Mouse (Mus musculus): ENCODE measurements around the gene Cdc42bpg. TPM values are rescaled to one million over a fixed set of nuclear protein-coding genes. Genes with fewer than 3 reads are reported as not detected.

Gene Cdc42bpg
- polyA plus RNA-seq, 2 experiments: 0.32 to 2.1 TPM

- no peak for TF ChIP-seq EP300 (IDR thresholded peaks at IDR 0.05; ENCODE audit: low read depth)
- TF ChIP-seq CTCF (IDR thresholded peaks at IDR 0.05; ENCODE audit: low read depth): no peak
- no peaks in the 10 kb centered on the region for H3K27me3 ChIP-seq (ENCODE audit: control insufficient read depth, insufficient read depth, low read length)
- peak overlapping the region; percentile 50 to 57 for H3K4me3 ChIP-seq (ENCODE audit: insufficient read depth in 1 of 2, low read depth in 2 of 2, low read length in 2 of 2)
- H3K4me2 ChIP-seq (ENCODE audit: low read depth): no peak overlapping the region; the same call in 1 of the 2 replicates
- 62% methylated on average over 8 of the region's 8 CpGs for WGBS (ENCODE audit: insufficient replicate concordance)
- peak; percentile 63 for ATAC-seq (ENCODE audit: insufficient read depth)
- H3K9me3 ChIP-seq (ENCODE audit: control insufficient read depth, low read length): no peaks in the 10 kb centered on the region
- peaks cover 0 to 4% of the 10 kb centered on the region in 2 experiments; a peak in 1 of 4 replicates for H3K4me1 ChIP-seq (replicated peaks; ENCODE audit: control insufficient read depth in 2 of 2, insufficient read depth in 2 of 2, low read length in 1 of 2)
- H3K27ac ChIP-seq: no peak overlapping the region
- no peak for DNase-seq (ENCODE audit: low read depth in 3 of 3, low spot score in 3 of 3)
- H3K9ac ChIP-seq (replicated peaks): no peak overlapping the region
- H3K36me3 ChIP-seq (replicated peaks; ENCODE audit: control insufficient read depth, insufficient read depth, low read depth): peaks cover 3% of the 10 kb centered on the region
Measured at GRCm38 (mm10) chr19:6262839-6263433, 43.3 kb upstream of the Cdc42bpg start.

- 52% methylated on average over 9 of the region's 9 CpGs for WGBS (ENCODE audit: insufficient replicate concordance)
- no peak for DNase-seq (ENCODE audit: low read depth in 3 of 3, low spot score in 3 of 3)
- no peak for TF ChIP-seq CTCF (IDR thresholded peaks at IDR 0.05; ENCODE audit: low read depth)
- no peak for TF ChIP-seq EP300 (IDR thresholded peaks at IDR 0.05; ENCODE audit: low read depth)
- Histone ChIP-seq H3K36me3 (replicated peaks; ENCODE audit: control insufficient read depth, insufficient read depth, low read depth) (peaks cover 3% of the 10 kb centered on the region), H3K4me2 (ENCODE audit: low read depth) (peak overlapping the region; percentile 39), H3K27ac (no peak overlapping the region), H3K9me3 (ENCODE audit: control insufficient read depth, low read length) (no peaks in the 10 kb centered on the region), H3K9ac (replicated peaks) (no peak overlapping the region), H3K4me1 (replicated peaks; ENCODE audit: control insufficient read depth in 2 of 2, insufficient read depth in 2 of 2, low read length in 1 of 2) (peaks cover 0 to 4% of the 10 kb centered on the region in 2 experiments; a peak in 1 of 4 replicates), H3K4me3 (ENCODE audit: insufficient read depth in 1 of 2, low read depth in 2 of 2, low read length in 2 of 2) (peak overlapping the region; percentile 50 to 57), H3K27me3 (ENCODE audit: control insufficient read depth, insufficient read depth, low read length) (no peaks in the 10 kb centered on the region)
- no peak for ATAC-seq (ENCODE audit: insufficient read depth)
Measured at GRCm38 (mm10) chr19:6264200-6264599, 42.1 kb upstream of the Cdc42bpg start.

GRCm38 (mm10) chr19:6264945-6265344, 41.3 kb upstream of the Cdc42bpg start:
- H3K9me3 ChIP-seq (ENCODE audit: control insufficient read depth, low read length): no peaks in the 10 kb centered on the region
- H3K36me3 ChIP-seq (replicated peaks; ENCODE audit: control insufficient read depth, insufficient read depth, low read depth): peaks cover 3% of the 10 kb centered on the region
- H3K4me3 ChIP-seq (ENCODE audit: insufficient read depth in 1 of 2, low read depth in 2 of 2, low read length in 2 of 2): peak overlapping the region in 1 of 2 experiments; percentile 50; a peak in 2 of 4 replicates
- H3K9ac ChIP-seq (replicated peaks): no peak overlapping the region
- H3K27ac ChIP-seq: no peak overlapping the region
- H3K4me1 ChIP-seq (replicated peaks; ENCODE audit: control insufficient read depth in 2 of 2, insufficient read depth in 2 of 2, low read length in 1 of 2): peaks cover 0 to 4% of the 10 kb centered on the region in 2 experiments; a peak in 1 of 4 replicates
- ATAC-seq (ENCODE audit: insufficient read depth) (no peak), DNase-seq (ENCODE audit: low read depth in 3 of 3, low spot score in 3 of 3) (no peak)
- H3K27me3 ChIP-seq (ENCODE audit: control insufficient read depth, insufficient read depth, low read length): no peaks in the 10 kb centered on the region
- TF ChIP-seq EP300 (IDR thresholded peaks at IDR 0.05; ENCODE audit: low read depth) (no peak), CTCF (IDR thresholded peaks at IDR 0.05; ENCODE audit: low read depth) (no peak)
- WGBS (ENCODE audit: insufficient replicate concordance): 58% methylated on average over 8 of the region's 8 CpGs
- peak overlapping the region; percentile 39 for H3K4me2 ChIP-seq (ENCODE audit: low read depth)

GRCm38 (mm10) chr19:6265727-6266182, 40.5 kb upstream of the Cdc42bpg start:
- TF ChIP-seq EP300 (IDR thresholded peaks at IDR 0.05; ENCODE audit: low read depth): no peak
- TF ChIP-seq CTCF (IDR thresholded peaks at IDR 0.05; ENCODE audit: low read depth): peak; percentile 51
- ATAC-seq (ENCODE audit: insufficient read depth): no peak
- Histone ChIP-seq H3K9ac (replicated peaks) (no peak overlapping the region), H3K36me3 (replicated peaks; ENCODE audit: control insufficient read depth, insufficient read depth, low read depth) (no peaks in the 10 kb centered on the region; the same call in 1 of the 2 replicates), H3K4me3 (ENCODE audit: insufficient read depth in 1 of 2, low read depth in 2 of 2, low read length in 2 of 2) (no peak overlapping the region), H3K27ac (no peak overlapping the region), H3K4me1 (replicated peaks; ENCODE audit: control insufficient read depth in 2 of 2, insufficient read depth in 2 of 2, low read length in 1 of 2) (peaks cover 0 to 4% of the 10 kb centered on the region in 2 experiments; a peak in 1 of 4 replicates), H3K9me3 (ENCODE audit: control insufficient read depth, low read length) (no peaks in the 10 kb centered on the region), H3K27me3 (ENCODE audit: control insufficient read depth, insufficient read depth, low read length) (no peaks in the 10 kb centered on the region), H3K4me2 (ENCODE audit: low read depth) (no peak overlapping the region)
- WGBS (ENCODE audit: insufficient replicate concordance): 46% methylated on average over 6 of the region's 6 CpGs
- DNase-seq (ENCODE audit: low read depth in 3 of 3, low spot score in 3 of 3): no peak

GRCm38 (mm10) chr19:6267306-6268169, 38.7 kb upstream of the Cdc42bpg start:
- ATAC-seq (ENCODE audit: insufficient read depth) (no peak), DNase-seq (ENCODE audit: low read depth in 3 of 3, low spot score in 3 of 3) (no peak)
- Histone ChIP-seq H3K9me3 (ENCODE audit: control insufficient read depth, low read length) (no peaks in the 10 kb centered on the region), H3K4me2 (ENCODE audit: low read depth) (no peak overlapping the region), H3K9ac (replicated peaks) (no peak overlapping the region), H3K4me3 (ENCODE audit: insufficient read depth in 1 of 2, low read depth in 2 of 2, low read length in 2 of 2) (no peak overlapping the region), H3K4me1 (replicated peaks; ENCODE audit: control insufficient read depth in 2 of 2, insufficient read depth in 2 of 2, low read length in 1 of 2) (peaks cover 0 to 3% of the 10 kb centered on the region in 2 experiments; a peak in 1 of 4 replicates), H3K27me3 (ENCODE audit: control insufficient read depth, insufficient read depth, low read length) (no peaks in the 10 kb centered on the region), H3K36me3 (replicated peaks; ENCODE audit: control insufficient read depth, insufficient read depth, low read depth) (no peaks in the 10 kb centered on the region), H3K27ac (no peak overlapping the region)
- 50% methylated on average over 11 of the region's 11 CpGs for WGBS (ENCODE audit: insufficient replicate concordance)
- TF ChIP-seq CTCF (IDR thresholded peaks at IDR 0.05; ENCODE audit: low read depth) (no peak), EP300 (IDR thresholded peaks at IDR 0.05; ENCODE audit: low read depth) (no peak)
